Mouse (Mus musculus): ENCODE measurements around the gene Rpia.

The Rpia gene

GRCm38 (mm10) chr6:70749750-70750149 lies 42.3 kb downstream of the Rpia start:
- no peak for DNase-seq (ENCODE audit: low spot score)

DNA sequence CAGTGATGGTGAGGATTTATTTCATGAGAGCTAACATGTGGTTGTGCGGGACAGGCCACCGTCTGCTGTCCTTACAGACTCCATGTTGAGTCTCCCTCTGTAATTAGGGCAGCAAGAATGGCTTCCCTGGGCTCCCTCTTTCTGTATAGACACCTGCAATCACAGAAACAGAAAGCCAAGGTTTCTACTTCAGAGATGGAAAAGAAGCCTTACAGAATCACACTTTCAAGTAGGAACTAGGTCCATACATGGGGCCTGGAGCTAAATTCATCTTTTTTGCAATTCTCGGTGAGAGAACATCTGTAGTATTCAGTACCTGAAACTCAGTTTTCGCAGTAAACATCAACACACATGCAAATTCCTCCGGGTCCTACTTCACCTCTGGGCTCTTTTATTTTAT lies 44.3 kb downstream of the Rpia start:
- no peak for DNase-seq (ENCODE audit: low spot score)

GRCm38 (mm10) chr6:70743902-70744301 lies 48.1 kb downstream of the Rpia start:
- DNase-seq (ENCODE audit: low spot score), result no peak

GRCm38 (mm10) chr6:70742833-70743232 lies 49.2 kb downstream of the Rpia start:
- DNase-seq (ENCODE audit: low spot score), result no peak

DNA sequence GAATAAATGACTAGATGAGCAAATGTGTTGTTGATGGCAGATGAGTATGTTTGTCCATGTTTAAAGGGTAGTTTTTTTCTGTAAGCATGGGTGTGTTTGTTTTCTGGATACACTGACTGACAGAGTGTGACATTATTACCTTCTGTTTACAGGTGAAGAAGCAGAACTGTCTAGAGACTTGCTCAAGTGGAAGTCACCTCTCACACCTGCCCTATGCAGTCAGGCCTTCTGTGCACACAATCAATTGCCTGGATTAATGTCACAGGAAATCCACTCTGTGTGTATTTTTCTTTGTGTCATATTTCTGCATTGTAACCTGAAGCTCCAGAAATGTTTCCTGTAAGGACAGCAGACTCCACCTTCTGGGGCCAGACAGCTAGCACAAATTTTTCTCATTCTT lies 51.5 kb downstream of the Rpia start:
- no peak for DNase-seq (ENCODE audit: low spot score)

GRCm38 (mm10) chr6:70739456-70739855 lies 52.6 kb downstream of the Rpia start:
- DNase-seq (ENCODE audit: low spot score), result no peak

DNA sequence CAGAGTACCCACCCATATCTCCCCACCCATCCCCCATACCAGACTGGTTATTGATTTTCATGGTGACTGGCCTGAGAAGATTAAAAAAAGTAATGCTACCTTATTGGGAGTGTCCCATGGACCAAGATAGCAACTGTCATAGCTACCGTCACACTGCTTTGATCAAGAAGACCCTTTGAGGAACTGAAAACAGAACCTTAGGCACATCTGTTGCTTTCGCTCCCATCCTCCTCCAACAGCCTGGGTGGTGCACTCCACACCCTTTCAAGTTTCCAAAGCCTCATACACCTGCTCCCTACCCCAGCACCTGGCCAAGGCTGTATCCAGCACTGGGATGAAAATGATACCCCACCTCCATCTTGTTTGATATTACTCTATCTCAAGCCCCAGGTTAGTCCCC lies 56.5 kb downstream of the Rpia start:
- no peak for DNase-seq (ENCODE audit: low spot score)

DNA sequence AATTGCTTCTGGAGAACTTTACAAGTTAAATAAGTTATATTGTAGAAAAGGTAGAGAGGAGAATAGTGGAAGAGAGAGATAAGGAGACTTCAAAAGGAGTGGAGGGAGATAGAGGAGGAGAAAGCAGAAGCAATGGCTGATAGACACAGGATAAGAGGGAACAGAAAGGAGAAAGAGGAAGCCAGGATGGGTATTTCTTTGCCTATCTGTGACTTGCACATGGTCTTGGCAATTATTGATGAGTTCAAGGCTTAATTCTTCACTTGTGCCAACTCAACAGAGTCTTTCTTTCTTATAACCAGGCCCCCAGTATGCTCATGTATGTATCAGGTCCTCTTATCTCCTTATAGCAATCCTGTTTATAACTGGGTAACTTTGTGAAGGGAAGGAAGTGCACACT lies 61.2 kb downstream of the Rpia start:
- DNase-seq (ENCODE audit: low spot score), result no peak

GRCm38 (mm10) chr6:70729125-70729524 lies 62.9 kb downstream of the Rpia start:
- DNase-seq (ENCODE audit: low spot score), result no peak

- DNase-seq (ENCODE audit: low spot score), result no peak
These were observed 64.8 kb downstream of the Rpia start for GRCm38 (mm10) chr6:70727094-70727721.

DNA sequence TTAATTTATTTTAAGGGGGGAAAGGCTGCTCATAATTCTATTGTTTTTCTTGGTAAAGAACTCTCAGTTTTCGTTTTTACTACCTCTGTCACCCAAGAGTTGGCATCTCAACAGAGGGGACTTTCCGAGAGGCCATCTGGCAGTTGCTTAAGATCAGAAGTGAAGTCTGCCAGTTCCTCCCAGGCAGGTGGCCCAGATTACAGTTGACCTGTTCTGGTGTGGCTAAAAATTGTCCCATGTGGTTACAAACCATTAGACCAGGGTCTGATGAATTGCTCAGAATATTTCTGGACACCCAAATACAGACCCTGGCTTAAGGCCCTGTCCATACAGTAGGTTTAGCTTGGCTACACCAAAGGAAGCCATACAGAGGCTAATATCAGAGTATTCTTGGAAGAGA lies 66.4 kb downstream of the Rpia start:
- DNase-seq (ENCODE audit: low spot score), result no peak

GRCm38 (mm10) chr6:70724722-70725121 lies 67.3 kb downstream of the Rpia start:
- DNase-seq (ENCODE audit: low spot score), result no peak

DNA sequence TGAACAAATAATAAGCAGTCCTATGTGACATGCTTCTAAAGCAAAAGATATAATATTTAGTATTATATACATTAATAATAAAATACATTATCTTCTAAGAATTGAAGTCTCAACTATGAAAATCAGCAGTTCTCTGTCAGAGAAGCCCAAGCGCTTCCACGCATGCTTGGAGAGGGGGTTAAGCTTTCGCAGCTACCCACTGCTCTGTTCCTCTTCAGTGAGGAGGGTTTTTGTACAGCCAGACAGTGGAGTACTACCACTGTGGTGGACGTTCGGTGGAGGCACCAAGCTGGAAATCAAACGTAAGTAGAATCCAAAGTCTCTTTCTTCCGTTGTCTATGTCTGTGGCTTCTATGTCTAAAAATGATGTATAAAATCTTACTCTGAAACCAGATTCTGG lies 69.7 kb downstream of the Rpia start:
- no peak for DNase-seq (ENCODE audit: low spot score)

DNA sequence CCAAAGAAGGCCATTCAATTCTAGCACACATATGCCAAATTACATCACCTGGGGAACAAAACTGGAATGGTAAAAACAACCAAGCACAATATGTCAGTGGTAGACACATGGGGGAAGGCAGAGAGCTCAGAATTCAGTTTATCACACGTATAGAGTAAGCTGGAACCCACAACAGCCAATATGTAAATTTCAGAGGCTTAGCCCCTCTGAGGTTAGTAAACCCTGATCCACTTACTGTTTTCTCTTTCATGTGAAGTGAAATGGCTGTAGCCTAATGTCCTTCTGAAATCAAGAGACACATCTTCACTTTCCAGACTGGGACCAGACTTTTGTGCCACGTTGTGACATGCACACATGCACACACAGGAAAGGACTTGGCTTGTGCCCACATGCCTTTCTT lies 73.3 kb downstream of the Rpia start:
- no peak for DNase-seq (ENCODE audit: low spot score)

DNA sequence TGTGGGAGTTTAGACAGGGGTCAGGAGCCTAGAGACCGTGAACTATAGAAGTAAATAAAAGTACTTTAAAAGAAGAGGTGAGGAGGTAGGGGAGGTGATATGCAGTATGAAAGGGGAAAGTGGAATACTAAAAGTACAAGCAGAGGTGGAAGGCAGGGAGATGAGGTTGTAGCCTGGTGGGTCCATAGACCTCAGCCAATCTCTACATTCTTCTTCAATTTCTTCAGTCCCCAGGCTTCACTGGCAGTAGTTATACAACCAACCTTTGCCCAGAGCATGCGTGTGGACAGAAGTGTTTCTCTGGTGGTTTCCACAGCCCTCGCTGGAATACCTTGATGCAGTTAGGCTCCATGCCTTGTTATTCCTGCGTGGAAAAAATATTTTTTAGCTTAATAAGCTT lies 73.9 kb downstream of the Rpia start:
- DNase-seq (ENCODE audit: low spot score), result no peak

DNA sequence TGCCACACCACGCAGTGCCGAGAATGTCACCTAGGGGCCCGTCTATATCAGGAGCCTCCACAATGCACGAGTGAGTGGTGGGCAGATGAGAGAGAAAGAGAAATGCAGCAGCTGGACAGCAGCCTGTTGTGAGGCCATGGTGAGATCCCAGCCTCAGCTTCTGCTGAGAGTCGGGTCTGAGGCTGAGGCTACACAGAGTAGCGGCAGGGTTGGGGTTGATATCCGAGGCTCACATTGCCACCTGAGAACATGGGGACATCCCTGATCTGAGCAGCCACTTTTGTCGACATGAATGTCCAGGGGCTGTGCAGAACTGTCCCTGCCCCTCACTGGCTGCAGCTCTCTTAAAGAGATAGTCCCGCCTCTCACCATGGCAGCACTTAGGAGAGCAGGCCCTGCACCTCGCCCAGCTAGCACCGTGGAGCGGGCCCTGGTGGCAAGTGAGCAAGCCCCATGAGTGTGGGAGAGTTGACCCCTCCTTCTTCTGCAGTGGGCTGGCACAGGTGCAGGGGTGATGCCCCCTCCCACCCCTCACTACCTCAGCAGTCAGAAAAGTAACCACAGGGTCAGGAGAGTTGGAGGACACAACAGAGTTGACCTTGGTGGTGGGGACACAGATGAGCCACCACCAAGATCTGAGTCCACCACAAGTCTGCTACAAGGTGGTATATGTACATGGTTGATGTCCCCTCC lies 75.2 kb downstream of the Rpia start:
- no peak for DNase-seq (ENCODE audit: low spot score)
